Comparison of ENCODE assay signal across 8 mouse cellular contexts in genomic region chr15:84191724-84192057, GRCm38 (mm10). TPM values are rescaled to one million over a fixed set of nuclear protein-coding genes. Genes with fewer than 3 reads are reported as not detected.
DNase-seq lines count a peak whose midpoint lies in the region; ATAC-seq and TF ChIP-seq lines count a peak whose summit lies in the region.

No protein-coding gene starts in this region.

- WGBS in kidney, adult 2 months = 4% methylated on average over 9 of the region's 9 CpGs
- WGBS in hindbrain, embryonic 12.5 days = 1% methylated on average over 9 of the region's 9 CpGs
- WGBS in midbrain, embryonic 11.5 days = 2% methylated on average over 9 of the region's 9 CpGs

- no peak for TF ChIP-seq POLR2A in kidney, adult 2 months (IDR thresholded peaks at IDR 0.05; ENCODE audit: low read depth, low read length)
- peak; percentile 62; the same call in 1 of the 2 replicates for TF ChIP-seq POLR2A in bone marrow macrophage, adult 2 months (IDR thresholded peaks at IDR 0.05; ENCODE audit: borderline replicate concordance, low read depth, low read length)

- peak overlapping the region; percentile 14; the same call in 1 of the 2 replicates for H3K27ac ChIP-seq in kidney, adult 2 months (ENCODE audit: insufficient read depth, low read depth, low read length)
- peak overlapping the region; percentile 84 for H3K27ac ChIP-seq in bone marrow macrophage, adult 2 months (ENCODE audit: insufficient read depth, low read depth, low read length)
- H3K27ac ChIP-seq in hindbrain, embryonic 12.5 days = peak overlapping the region; percentile 79; the same call in 1 of the 2 replicates
- H3K27ac ChIP-seq in midbrain, embryonic 11.5 days (ENCODE audit: low read depth, low read length) = peak overlapping the region; percentile 77

- intact Hi-C loops in gastrocnemius, postnatal 14 days (cut with DNase I; ENCODE audit: low total_unique reads) = no loop called here

- ATAC-seq in hindbrain, embryonic 12.5 days (ENCODE audit: low FRiP score) = no peak; the same call in none of the 2 replicates
- peak; percentile 54; the same call in 1 of the 2 replicates for ATAC-seq in midbrain, embryonic 11.5 days (ENCODE audit: low FRiP score)

- H3K9ac ChIP-seq in hindbrain, embryonic 12.5 days = peak overlapping the region; percentile 65
- H3K9ac ChIP-seq in midbrain, embryonic 11.5 days (ENCODE audit: low read length) = peak overlapping the region; percentile 85

- no peaks in the 10 kb centered on the region for H3K36me3 ChIP-seq in kidney, adult 2 months (ENCODE audit: control insufficient read depth, insufficient read depth, low read length)
- H3K36me3 ChIP-seq in hindbrain, embryonic 12.5 days = peaks cover 13% of the 10 kb centered on the region
- 0 out of 2 replicates have a peak, but pooled peaks cover 2% of the 10 kb centered on the region for H3K36me3 ChIP-seq in midbrain, embryonic 11.5 days (ENCODE audit: control insufficient read depth, insufficient read depth, low read length)

- no peaks in the 10 kb centered on the region for H3K27me3 ChIP-seq in kidney, adult 2 months (replicated peaks; ENCODE audit: control insufficient read depth, insufficient read depth, low read length)
- H3K27me3 ChIP-seq in hindbrain, embryonic 12.5 days = no peaks in the 10 kb centered on the region
- no peaks in the 10 kb centered on the region for H3K27me3 ChIP-seq in midbrain, embryonic 11.5 days (ENCODE audit: control insufficient read depth, insufficient read depth, low read length)

- TF ChIP-seq CTCF in kidney, adult 2 months (conservative IDR thresholded peaks at IDR 0.05; ENCODE audit: insufficient read depth, insufficient read length, low read depth, low read length) = no peak
- TF ChIP-seq CTCF in bone marrow macrophage, adult 2 months (IDR thresholded peaks at IDR 0.05; ENCODE audit: low read depth, low read length) = no peak

- H3K4me2 ChIP-seq in hindbrain, embryonic 12.5 days (replicated peaks) = peak overlapping the region; percentile 75
- peak overlapping the region; percentile 65 for H3K4me2 ChIP-seq in midbrain, embryonic 11.5 days

- no peak for DNase-seq in kidney, adult 2 months
- DNase-seq in kidney, adult 11 months = no peak
- DNase-seq in midbrain, embryonic 11.5 days (ENCODE audit: low spot score, missing footprints) = no peak
- DNase-seq in urinary bladder, postnatal 14 days (ENCODE audit: low spot score) = no peak
- DNase-seq in spleen, adult 18-20 months = no peak
- DNase-seq in gastrocnemius, postnatal 14 days = no peak

- peak overlapping the region; percentile 68 for H3K4me3 ChIP-seq in kidney, adult 2 months (ENCODE audit: insufficient read depth, low read depth, low read length)
- peak overlapping the region; percentile 72 for H3K4me3 ChIP-seq in bone marrow macrophage, adult 2 months (ENCODE audit: insufficient read depth, low read length)
- peak overlapping the region; percentile 71 for H3K4me3 ChIP-seq in hindbrain, embryonic 12.5 days
- peak overlapping the region; percentile 83 for H3K4me3 ChIP-seq in midbrain, embryonic 11.5 days (ENCODE audit: low read depth, low read length)

- peaks cover 14% of the 10 kb centered on the region for H3K4me1 ChIP-seq in kidney, adult 2 months (ENCODE audit: control insufficient read depth, insufficient read depth, low read length)
- H3K4me1 ChIP-seq in bone marrow macrophage, adult 2 months (ENCODE audit: control insufficient read depth, insufficient read depth, low read length) = peaks cover 26% of the 10 kb centered on the region
- H3K4me1 ChIP-seq in hindbrain, embryonic 12.5 days = peaks cover 13% of the 10 kb centered on the region
- H3K4me1 ChIP-seq in midbrain, embryonic 11.5 days (ENCODE audit: control insufficient read depth, insufficient read depth, low read length) = peaks cover 6% of the 10 kb centered on the region; the same call in 1 of the 2 replicates

- no peaks in the 10 kb centered on the region for H3K9me3 ChIP-seq in hindbrain, embryonic 12.5 days (replicated peaks)
- no peaks in the 10 kb centered on the region for H3K9me3 ChIP-seq in midbrain, embryonic 11.5 days (ENCODE audit: control insufficient read depth, low read length)

RNA-seq across cellular contexts. Expression of gene Samm50, which starts 0.3 kb away (rescaled TPM):
- polyA plus RNA-seq in kidney, adult 2 months (2012; rRNA removed) = 18.6 and 22.9 TPM in 2 replicates
- polyA plus RNA-seq in bone marrow macrophage, adult 2 months (2012; ENCODE audit: insufficient read depth, insufficient read length, missing spikeins) = 48.7 and 50.9 TPM in 2 replicates
- polyA plus RNA-seq in hindbrain, embryonic 12.5 days (2016; fragmentation: Nextera tagmentation; extraction: Ambion mirVana) = 87.8 and 94.7 TPM in 2 replicates
- polyA plus RNA-seq in midbrain, embryonic 11.5 days (2014; fragmentation: Nextera tagmentation; extraction: Ambion mirVana) = 75.9 and 77.4 TPM in 2 replicates
- 100 to 1,000 TPM; 178 to 203 TPM for total RNA-seq in gastrocnemius, postnatal 14 days (2021)

RNA-seq across cellular contexts. Expression of gene Pnpla3, which starts 24.1 kb away (rescaled TPM):
- polyA plus RNA-seq in kidney, adult 2 months (2012; rRNA removed) = 28.4 and 40.6 TPM in 2 replicates
- not detected in 2 replicates for polyA plus RNA-seq in bone marrow macrophage, adult 2 months (2012; ENCODE audit: insufficient read depth, insufficient read length, missing spikeins)
- 2.7 and 3.0 TPM in 2 replicates for polyA plus RNA-seq in hindbrain, embryonic 12.5 days (2016; fragmentation: Nextera tagmentation; extraction: Ambion mirVana)
- polyA plus RNA-seq in midbrain, embryonic 11.5 days (2014; fragmentation: Nextera tagmentation; extraction: Ambion mirVana) = 1.5 and 1.7 TPM in 2 replicates
- 10 to 100 TPM in 1 of 2 experiments, 1 to 10 TPM in 1; 3.1 to 10.6 TPM for total RNA-seq in gastrocnemius, postnatal 14 days (2021)

RNA-seq across cellular contexts. Expression of gene Parvb, which starts 40.2 kb away (rescaled TPM):
- polyA plus RNA-seq in kidney, adult 2 months (2012; rRNA removed) = 7.1 and 8.5 TPM in 2 replicates
- 34.4 and 35.7 TPM in 2 replicates for polyA plus RNA-seq in bone marrow macrophage, adult 2 months (2012; ENCODE audit: insufficient read depth, insufficient read length, missing spikeins)
- polyA plus RNA-seq in hindbrain, embryonic 12.5 days (2016; fragmentation: Nextera tagmentation; extraction: Ambion mirVana) = 5.0 and 6.5 TPM in 2 replicates
- 10.2 and 10.8 TPM in 2 replicates for polyA plus RNA-seq in midbrain, embryonic 11.5 days (2014; fragmentation: Nextera tagmentation; extraction: Ambion mirVana)
- total RNA-seq in gastrocnemius, postnatal 14 days (2021) = 10 to 100 TPM; 54.4 to 64.5 TPM

Comparison
In these comparisons a context has a peak if more than half of its experiments do, and no peak if none do; other contexts are left out.
1. H3K27ac ChIP-seq: peak in every context shown above with its lines; median percentile 84 in bone marrow macrophage, adult 2 months; 79 in hindbrain, embryonic 12.5 days; 77 in midbrain, embryonic 11.5 days; 14 in kidney, adult 2 months.